Mouse (Mus musculus): Measurements from ENCODE around the gene Cited2. TPM values are rescaled to one million over a fixed set of nuclear protein-coding genes. Genes with fewer than 3 reads are reported as not detected.

Gene Cited2
- polyA plus RNA-seq (2017; shearing (Covaris generic)), result 123 TPM

DNA sequence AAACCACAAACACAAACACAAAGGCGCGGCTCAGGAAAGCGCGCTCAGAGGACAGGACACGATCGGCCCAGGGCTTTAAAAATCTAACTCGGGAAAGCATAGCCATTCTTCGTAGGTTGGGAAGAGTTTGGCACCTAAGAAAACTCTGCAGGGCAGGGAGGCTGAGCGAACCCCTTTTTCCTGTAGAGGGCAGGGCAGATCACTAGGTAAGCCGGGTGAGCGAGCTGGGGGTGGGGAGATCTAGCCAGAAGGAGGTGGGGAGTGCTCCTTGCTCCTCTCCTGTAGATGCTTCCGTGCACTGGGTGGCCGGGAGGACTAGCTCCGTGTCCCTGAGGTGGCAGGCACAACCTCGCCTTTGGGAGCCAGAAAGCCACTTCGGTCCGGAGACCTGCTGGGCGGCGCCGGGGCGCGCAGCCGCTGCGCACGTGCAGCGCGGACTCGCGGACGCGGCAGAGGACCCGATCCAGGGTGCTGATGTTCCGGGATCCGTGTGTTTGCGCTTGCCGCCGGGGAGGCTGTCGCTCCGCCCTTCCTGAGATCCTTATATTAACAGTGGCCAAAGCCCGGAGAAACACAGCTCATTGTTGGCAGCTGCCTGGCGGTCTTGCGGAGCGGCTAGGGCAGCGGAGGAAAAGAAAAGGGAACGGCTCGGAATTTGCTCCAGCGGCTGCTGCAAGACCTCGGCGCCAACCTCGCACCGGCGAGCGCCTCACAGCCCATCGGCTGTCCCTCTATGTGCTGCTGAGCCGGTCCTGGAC lies at the start of gene Cited2:
Gene Cited2 (plus strand): TSS at position 566 of the 758 bp plus-strand sequence.

Other genes starting within 250 kb of the Cited2 start
- gene Txlnb, start 73.0 kb downstream of the Cited2 start, polyA plus RNA-seq (2017; shearing (Covaris generic)), result 2.1 TPM
- 119 TPM for gene Heca, start 224.8 kb downstream of the Cited2 start, polyA plus RNA-seq (2017; shearing (Covaris generic))

Data from effector memory CD4-positive, alpha-beta T cell, adult 7 months (primary cell).